Mouse (Mus musculus): Measurements from ENCODE around the gene Skap2.

- TF ChIP-seq GATA1 (IDR thresholded peaks at IDR 0.05; ENCODE audit: borderline replicate concordance, low read length) = no peak
- TF ChIP-seq FLI1 (IDR thresholded peaks at IDR 0.05; ENCODE audit: low read length) = no peak
These were observed 6.8 kb downstream of the Skap2 start for GRCm38 (mm10) chr6:52005616-52005962.

Measured in megakaryocyte, embryonic 14.5 days (primary cell).